Mouse (Mus musculus) ovary, postnatal 36 days (tissue): ENCODE results near the gene Agmat.
A peak's percentile ranks its signal among the peaks of the same experiment; 100 is the strongest.

Experiments
- DNase-seq: peaks from one replicate; pipeline ENCODE4 v3.0.0; 2022; ENCODE audit warnings: low spot score, mixed read lengths

Agmat gene

GRCm38 (mm10) chr4:141779828-141780227 lies 33.4 kb downstream of the Agmat start:
- no peak for DNase-seq

GRCm38 (mm10) chr4:141781201-141781985 lies 34.9 kb downstream of the Agmat start:
- DNase-seq = no peak

GRCm38 (mm10) chr4:141784835-141785234 lies 38.4 kb downstream of the Agmat start:
- DNase-seq = no peak

GRCm38 (mm10) chr4:141786141-141786540 lies 39.7 kb downstream of the Agmat start:
- no peak for DNase-seq

- DNase-seq = no peak
These were observed 40.6 kb downstream of the Agmat start for GRCm38 (mm10) chr4:141787046-141787445.

- no peak for DNase-seq
These were observed 41.0 kb downstream of the Agmat start for GRCm38 (mm10) chr4:141787462-141787861.

- no peak for DNase-seq
These were observed 43.2 kb downstream of the Agmat start for GRCm38 (mm10) chr4:141789564-141790218.

GRCm38 (mm10) chr4:141790524-141790990 lies 44.1 kb downstream of the Agmat start, which contains the start of gene Dnajc16:
Gene Dnajc16 (minus strand): TSS chr4:141790931.
- DNase-seq = peak; percentile 96

- no peak for DNase-seq
These were observed 45.0 kb downstream of the Agmat start for GRCm38 (mm10) chr4:141791486-141791885.

GRCm38 (mm10) chr4:141791951-141792350 lies 45.5 kb downstream of the Agmat start:
- DNase-seq = no peak

- no peak for DNase-seq
These were observed 46.2 kb downstream of the Agmat start for GRCm38 (mm10) chr4:141792554-141793281.

- DNase-seq = peak; percentile 99
These were observed 47.0 kb downstream of the Agmat start, which contains the start of gene Casp9 for GRCm38 (mm10) chr4:141793282-141794151. Gene Casp9 (plus strand): TSS chr4:141793612.

GRCm38 (mm10) chr4:141794152-141794535 lies 47.7 kb downstream of the Agmat start:
- no peak for DNase-seq

- peak; percentile 42 for DNase-seq
These were observed 49.9 kb downstream of the Agmat start for GRCm38 (mm10) chr4:141796356-141796755.

- DNase-seq = no peak
These were observed 50.5 kb downstream of the Agmat start for GRCm38 (mm10) chr4:141796954-141797353.

- no peak for DNase-seq
These were observed 51.1 kb downstream of the Agmat start for GRCm38 (mm10) chr4:141797545-141797944.

- DNase-seq = no peak
These were observed 57.6 kb downstream of the Agmat start for GRCm38 (mm10) chr4:141804105-141804504.

- DNase-seq = no peak
These were observed 59.4 kb downstream of the Agmat start for GRCm38 (mm10) chr4:141805886-141806285.
